Mouse (Mus musculus) spleen, adult 18-20 months (tissue): ENCODE results near the gene Ubxn4.
"Not testable (repeated sequence)": the region's sequence is repeated elsewhere in the genome, so short reads cannot be mapped to it uniquely, and the experiment has no call there.

ENCODE experiments used
- DNase-seq, 2 experiments: peaks; one replicate each; pipeline ENCODE4 v3.0.0; 2022; ENCODE audit warnings: mixed read lengths in 2 of 2

Gene Ubxn4

GRCm38 (mm10) chr1:128243627-128243995 lies at the start of gene Ubxn4:
Ubxn4 (plus strand) TSS chr1:128243964.
- DNase-seq: no peak

- DNase-seq: no peak
Measured at GRCm38 (mm10) chr1:128194011-128194410, 49.8 kb upstream of the Ubxn4 start.

- no peak for DNase-seq
Measured at GRCm38 (mm10) chr1:128197353-128197752, 46.4 kb upstream of the Ubxn4 start.

GRCm38 (mm10) chr1:128213261-128213660 lies 30.5 kb upstream of the Ubxn4 start:
- DNase-seq: no peak

- DNase-seq: no peak
Measured at GRCm38 (mm10) chr1:128221886-128222285, 21.9 kb upstream of the Ubxn4 start.

- DNase-seq: no peak
Measured at GRCm38 (mm10) chr1:128223304-128223703, 20.5 kb upstream of the Ubxn4 start.

GRCm38 (mm10) chr1:128235181-128235580 lies 8.6 kb upstream of the Ubxn4 start:
- no peak for DNase-seq

- peak; percentile 93 to 94 for DNase-seq
Measured at GRCm38 (mm10) chr1:128243996-128244726, 397 bp downstream of the Ubxn4 start.

GRCm38 (mm10) chr1:128244727-128245355 lies 1.1 kb downstream of the Ubxn4 start:
- DNase-seq: peak in 1 of 2 experiments; percentile 35

- not testable (repeated sequence) for DNase-seq
Measured at GRCm38 (mm10) chr1:128267061-128267460, 23.3 kb downstream of the Ubxn4 start.

- no peak for DNase-seq
Measured at GRCm38 (mm10) chr1:128270731-128271130, 27.0 kb downstream of the Ubxn4 start.

- no peak for DNase-seq
Measured at GRCm38 (mm10) chr1:128275908-128276307, 32.1 kb downstream of the Ubxn4 start.

GRCm38 (mm10) chr1:128278563-128278962 lies 34.8 kb downstream of the Ubxn4 start:
- no peak for DNase-seq

GRCm38 (mm10) chr1:128281753-128282152 lies 38.0 kb downstream of the Ubxn4 start:
- no peak for DNase-seq

- no peak for DNase-seq
Measured at GRCm38 (mm10) chr1:128282924-128283323, 39.2 kb downstream of the Ubxn4 start.

- no peak for DNase-seq
Measured at GRCm38 (mm10) chr1:128284157-128284690, 40.5 kb downstream of the Ubxn4 start.

GRCm38 (mm10) chr1:128285136-128285535 lies 41.4 kb downstream of the Ubxn4 start:
- DNase-seq: no peak

- DNase-seq: no peak
Measured at GRCm38 (mm10) chr1:128290295-128290694, 46.5 kb downstream of the Ubxn4 start.

GRCm38 (mm10) chr1:128293524-128293923 lies 49.8 kb downstream of the Ubxn4 start:
- DNase-seq: no peak

- DNase-seq: no peak
Measured at GRCm38 (mm10) chr1:128295296-128295695, 51.5 kb downstream of the Ubxn4 start.

GRCm38 (mm10) chr1:128295717-128296528 lies 52.2 kb downstream of the Ubxn4 start:
- DNase-seq: no peak

- no peak for DNase-seq
Measured at GRCm38 (mm10) chr1:128303900-128304299, 60.1 kb downstream of the Ubxn4 start.

- no peak for DNase-seq
Measured at GRCm38 (mm10) chr1:128309043-128309442, 65.3 kb downstream of the Ubxn4 start.
